Mouse (Mus musculus) kidney, postnatal 4 days (tissue): ENCODE results near the gene Gm8020.
"Not testable (repeated sequence)": the region's sequence is repeated elsewhere in the genome, so short reads cannot be mapped to it uniquely, and the experiment has no call there.

Experiments used
- DNase-seq, 2 experiments: peaks; one replicate each; pipeline ENCODE4 v3.0.0; 2021; ENCODE audit warnings: mixed read lengths in 2 of 2

The Gm8020 gene

GRCm38 (mm10) chr14:42502249-42502648 is at the start of gene Gm8020:
Gene Gm8020 (minus strand): TSS chr14:42502349.
- not testable (repeated sequence) for DNase-seq

- DNase-seq = peak; percentile 44 to 61
Measured at GRCm38 (mm10) chr14:42543170-42543701, 41.1 kb upstream of the Gm8020 start.

DNA sequence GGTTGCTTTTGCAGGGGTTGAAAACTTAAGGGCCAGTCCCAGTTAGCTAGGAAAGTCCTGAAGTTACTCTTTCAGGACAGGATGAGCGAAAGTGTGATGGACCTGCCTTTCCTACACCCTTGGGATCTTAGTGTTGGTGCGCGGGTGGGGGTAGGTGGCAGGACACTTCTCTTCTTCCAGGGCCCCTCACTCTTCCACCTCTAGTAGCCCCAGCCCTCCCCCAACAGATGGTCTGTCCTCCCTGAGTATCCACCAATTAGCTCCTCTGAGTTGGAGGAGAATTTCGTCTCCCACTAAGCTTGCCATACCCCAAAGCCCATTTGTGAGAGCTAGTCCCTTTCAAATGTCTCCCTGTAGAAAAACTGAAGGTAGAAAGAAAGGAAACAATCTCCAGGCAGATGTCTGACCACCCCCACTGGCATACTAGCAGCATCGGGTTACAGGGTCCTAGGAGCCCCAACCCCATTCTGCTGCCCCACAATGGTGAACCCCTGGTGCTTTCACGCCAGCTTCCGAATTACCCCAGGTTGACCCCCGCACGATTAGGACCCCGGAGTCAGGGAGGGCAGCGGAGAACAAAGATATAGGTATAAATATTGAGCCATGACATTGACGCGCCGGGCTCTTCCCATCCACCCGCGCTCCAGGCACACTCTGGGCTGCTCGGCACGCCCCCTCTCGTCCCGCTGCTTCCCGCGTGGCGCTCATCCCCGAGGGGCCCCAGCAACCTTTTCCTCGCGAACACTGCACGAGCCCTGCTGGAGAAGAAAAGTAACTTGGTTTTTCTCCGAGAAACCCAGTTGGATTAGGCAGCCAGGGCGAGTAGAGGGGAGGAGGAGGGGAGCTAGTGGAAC is 40.4 kb upstream of the Gm8020 start:
- DNase-seq = not testable (repeated sequence)

GRCm38 (mm10) chr14:42524182-42524581 is 22.0 kb upstream of the Gm8020 start, which contains the start of gene Gm8024:
Gene Gm8024 (minus strand): TSS chr14:42524282.
- not testable (repeated sequence) for DNase-seq

GRCm38 (mm10) chr14:42463581-42463980 is 38.6 kb downstream of the Gm8020 start, which contains the start of gene Gm8011:
Gene Gm8011 (plus strand): TSS chr14:42463881.
- DNase-seq = not testable (repeated sequence)
